Comparison of ENCODE assay signal across 8 mouse cellular contexts in genomic region chr1:186748724-186749653, GRCm38 (mm10). TPM values are rescaled to one million over a fixed set of nuclear protein-coding genes. Genes with fewer than 3 reads are reported as not detected.
A peak's percentile ranks its signal among the peaks of the same experiment; 100 is the strongest.
DNase-seq lines count a peak whose midpoint lies in the region; ATAC-seq and TF ChIP-seq lines count a peak whose summit lies in the region.

Gene Rrp15 (minus strand): TSS chr1:186749358.

- peak; percentile 91 for DNase-seq in CD4-positive helper T cell, adult 2 months (ENCODE audit: low read depth, low spot score)
- peak; percentile 77 for DNase-seq in brain, embryonic 18.5 days (ENCODE audit: low read depth, low spot score)
- peak; percentile 91 for DNase-seq in kidney, postnatal 0 days (ENCODE audit: low spot score)
- DNase-seq in liver, embryonic 11.5 days (ENCODE audit: low spot score): peak; percentile 88
- peak; percentile 95 for DNase-seq in naive thymus-derived CD4-positive, alpha-beta T cell, adult 2 months (ENCODE audit: low read depth)

- WGBS in heart, embryonic 12.5 days: under 1% methylated on average over 46 of the region's 46 CpGs
- WGBS in kidney, postnatal 0 days: under 1% methylated on average over 46 of the region's 46 CpGs
- under 1% methylated on average over 46 of the region's 46 CpGs for WGBS in liver, embryonic 11.5 days
- under 1% methylated on average over 46 of the region's 46 CpGs for WGBS in stomach, embryonic 14.5 days

- no peaks in the 10 kb centered on the region for H3K36me3 ChIP-seq in heart, embryonic 12.5 days
- H3K36me3 ChIP-seq in kidney, postnatal 0 days (ENCODE audit: insufficient read depth, low read length): no peaks in the 10 kb centered on the region
- H3K36me3 ChIP-seq in liver, embryonic 11.5 days (ENCODE audit: control insufficient read depth, insufficient read depth, low read length): no peaks in the 10 kb centered on the region
- H3K36me3 ChIP-seq in stomach, embryonic 14.5 days (ENCODE audit: control insufficient read depth, insufficient read depth, low read length): no peaks in the 10 kb centered on the region

- H3K4me1 ChIP-seq in heart, embryonic 12.5 days (replicated peaks): peaks cover 19% of the 10 kb centered on the region
- H3K4me1 ChIP-seq in kidney, postnatal 0 days (replicated peaks; ENCODE audit: insufficient read depth, low read length): peaks cover 13% of the 10 kb centered on the region
- H3K4me1 ChIP-seq in liver, embryonic 11.5 days (replicated peaks; ENCODE audit: control insufficient read depth, insufficient read depth, low read length): peaks cover 10% of the 10 kb centered on the region
- peaks cover 12% of the 10 kb centered on the region; the same call in 1 of the 2 replicates for H3K4me1 ChIP-seq in stomach, embryonic 14.5 days (ENCODE audit: control insufficient read depth, insufficient read depth, low read length)

- peak within 1 kb of the TSS; percentile 85 for H3K9ac ChIP-seq in heart, embryonic 12.5 days
- H3K9ac ChIP-seq in kidney, postnatal 0 days (ENCODE audit: low read depth, low read length): peak within 1 kb of the TSS; percentile 83
- peak within 1 kb of the TSS; percentile 72 for H3K9ac ChIP-seq in liver, embryonic 11.5 days (ENCODE audit: low read depth, low read length)
- H3K9ac ChIP-seq in stomach, embryonic 14.5 days (replicated peaks; ENCODE audit: low read depth, low read length): peak within 1 kb of the TSS; percentile 57

- TF ChIP-seq CTCF in kidney, postnatal 0 days (IDR thresholded peaks at IDR 0.05; ENCODE audit: low read depth): no peak

- peak; percentile 84 for ATAC-seq in erythroid progenitor cell, adult 5-6 weeks (replicated peaks; ENCODE audit: low FRiP score, poor library complexity, severe bottlenecking)
- peak; percentile 86 for ATAC-seq in heart, embryonic 12.5 days (ENCODE audit: insufficient number of reproducible peaks, low FRiP score)
- ATAC-seq in kidney, postnatal 0 days (replicated peaks; ENCODE audit: low FRiP score, low read depth): peak; percentile 95
- ATAC-seq in liver, embryonic 11.5 days (replicated peaks; ENCODE audit: low FRiP score): peak; percentile 91
- ATAC-seq in stomach, embryonic 14.5 days (ENCODE audit: insufficient number of reproducible peaks, insufficient read depth, low FRiP score, low read depth): peak; percentile 88

- H3K27ac ChIP-seq in heart, embryonic 12.5 days (ENCODE audit: poor library complexity, severe bottlenecking): peak within 1 kb of the TSS; percentile 83
- H3K27ac ChIP-seq in kidney, postnatal 0 days: peak within 1 kb of the TSS; percentile 83
- H3K27ac ChIP-seq in liver, embryonic 11.5 days (ENCODE audit: low read depth, low read length): 0 out of 2 replicates have a peak within 1 kb of the TSS, but pooled peaks have one; percentile 13
- peak within 1 kb of the TSS; percentile 6; the same call in 1 of the 2 replicates for H3K27ac ChIP-seq in stomach, embryonic 14.5 days (ENCODE audit: low read length)

- peak within 1 kb of the TSS; percentile 91 for H3K4me3 ChIP-seq in heart, embryonic 12.5 days
- H3K4me3 ChIP-seq in kidney, postnatal 0 days (replicated peaks; ENCODE audit: low read depth, low read length): peak within 1 kb of the TSS; percentile 77
- H3K4me3 ChIP-seq in liver, embryonic 11.5 days (ENCODE audit: low read depth, low read length): peak within 1 kb of the TSS; percentile 80
- peak within 1 kb of the TSS; percentile 64 for H3K4me3 ChIP-seq in stomach, embryonic 14.5 days (ENCODE audit: low read depth, low read length)

- no peaks in the 10 kb centered on the region for H3K9me3 ChIP-seq in heart, embryonic 12.5 days (replicated peaks)
- no peaks in the 10 kb centered on the region for H3K9me3 ChIP-seq in kidney, postnatal 0 days (replicated peaks; ENCODE audit: low read length)
- no peaks in the 10 kb centered on the region for H3K9me3 ChIP-seq in liver, embryonic 11.5 days (ENCODE audit: control insufficient read depth, low read length)
- H3K9me3 ChIP-seq in stomach, embryonic 14.5 days (ENCODE audit: control insufficient read depth, low read depth, low read length): no peaks in the 10 kb centered on the region

- H3K27me3 ChIP-seq in heart, embryonic 12.5 days (replicated peaks): no peaks in the 10 kb centered on the region
- H3K27me3 ChIP-seq in kidney, postnatal 0 days (ENCODE audit: insufficient read depth, low read length): no peaks in the 10 kb centered on the region
- no peaks in the 10 kb centered on the region for H3K27me3 ChIP-seq in liver, embryonic 11.5 days (replicated peaks; ENCODE audit: control insufficient read depth, insufficient read depth, low read length)
- no peaks in the 10 kb centered on the region for H3K27me3 ChIP-seq in stomach, embryonic 14.5 days (ENCODE audit: control insufficient read depth, insufficient read depth, low read length)

- peak within 1 kb of the TSS; percentile 91 for H3K4me2 ChIP-seq in heart, embryonic 12.5 days
- peak within 1 kb of the TSS; percentile 85 for H3K4me2 ChIP-seq in kidney, postnatal 0 days (ENCODE audit: low read length)
- H3K4me2 ChIP-seq in liver, embryonic 11.5 days: peak within 1 kb of the TSS; percentile 80
- H3K4me2 ChIP-seq in stomach, embryonic 14.5 days (replicated peaks; ENCODE audit: low read depth, low read length): peak within 1 kb of the TSS; percentile 93

RNA-seq across cellular contexts. Expression of gene Rrp15, which starts in this region (rescaled TPM):
- 10.9 and 14.1 TPM in 2 replicates for total RNA-seq in erythroid progenitor cell, adult 5-6 weeks (2015; ENCODE audit: low replicate concordance)
- 13.6 and 15.4 TPM in 2 replicates for total RNA-seq in erythroid progenitor cell, adult 5-6 weeks (2017; ENCODE audit: low replicate concordance)
- 41.1 and 44.4 TPM in 2 replicates for polyA plus RNA-seq in heart, embryonic 12.5 days (2016; fragmentation: Nextera tagmentation; extraction: Ambion mirVana)
- 57.5 and 57.8 TPM in 2 replicates for polyA plus RNA-seq in kidney, postnatal 0 days (2015; fragmentation: Nextera tagmentation; extraction: Ambion mirVana)
- polyA plus RNA-seq in liver, embryonic 11.5 days (2014; fragmentation: Nextera tagmentation; extraction: Ambion mirVana): 100 and 110 TPM in 2 replicates
- polyA plus RNA-seq in stomach, embryonic 14.5 days (2014; fragmentation: Nextera tagmentation; extraction: Ambion mirVana): 62.9 and 66.1 TPM in 2 replicates

Comparison
In these comparisons a context has a peak if more than half of its experiments do, and no peak if none do; other contexts are left out.
1. Peak in every context shown above with its lines: DNase-seq, ATAC-seq, H3K4me3 ChIP-seq and H3K27ac ChIP-seq.
2. H3K27ac ChIP-seq: peak in every context shown above with its lines; median percentile 83 in heart, embryonic 12.5 days; 83 in kidney, postnatal 0 days; 13 in liver, embryonic 11.5 days; 6 in stomach, embryonic 14.5 days.